Mouse (Mus musculus) ES-Bruce4 (cell line): ENCODE measurements around the gene Fcgrt. TPM values are rescaled to one million over a fixed set of nuclear protein-coding genes. Genes with fewer than 3 reads are reported as not detected.
A peak's percentile ranks its signal among the peaks of the same experiment; 100 is the strongest.

Experiments
- H3K27ac ChIP-seq: 2 replicates; pipeline ENCODE4 v1.5.1; 2012; ENCODE audit warnings: low read length, inconsistent platforms; ENCODE audit not compliant: insufficient read depth
- H3K27me3 ChIP-seq: 2 replicates; pipeline ENCODE4 v1.6.1; 2012; ENCODE audit warnings: mild to moderate bottlenecking, low read length, inconsistent platforms; ENCODE audit not compliant: control insufficient read depth, poor library complexity, insufficient read depth, severe bottlenecking
- H3K36me3 ChIP-seq: 2 replicates; pipeline ENCODE4 v1.6.1; 2012; ENCODE audit warnings: inconsistent platforms, mild to moderate bottlenecking, low read length, moderate library complexity; ENCODE audit not compliant: control insufficient read depth, poor library complexity, insufficient read depth, severe bottlenecking
- H3K4me1 ChIP-seq: one replicate; pipeline ENCODE4 v1.8.1; 2011; ENCODE audit warnings: low read length; ENCODE audit not compliant: control insufficient read depth, insufficient read depth
- H3K4me3 ChIP-seq: 2 replicates; pipeline ENCODE4 v1.5.1; 2011; ENCODE audit warnings: low read depth, mild to moderate bottlenecking, low read length
- H3K9ac ChIP-seq: 2 replicates; pipeline ENCODE4 v1.6.1; 2012; ENCODE audit warnings: low read depth, mild to moderate bottlenecking, inconsistent platforms; ENCODE audit not compliant: poor library complexity, severe bottlenecking
- H3K9me3 ChIP-seq: replicated peaks from 2 replicates; pipeline ENCODE4 v1.6.1; 2012; ENCODE audit warnings: mild to moderate bottlenecking, low read length, inconsistent platforms; ENCODE audit not compliant: control insufficient read depth, poor library complexity, insufficient read depth, severe bottlenecking
- CTCF ChIP-seq: IDR thresholded peaks from one replicate; pipeline ENCODE4 v1.8.1; 2011; ENCODE audit warnings: low read depth, low read length
- EP300 ChIP-seq: IDR thresholded peaks from 2 replicates; pipeline ENCODE4 v1.6.1; 2011; ENCODE audit warnings: low read depth, low read length; ENCODE audit not compliant: insufficient read depth
- POLR2A ChIP-seq: IDR thresholded peaks from one replicate; pipeline ENCODE4 v1.8.1; 2011; ENCODE audit warnings: low read length; ENCODE audit not compliant: insufficient read depth
- polyA plus RNA-seq: library from polyadenylated mRNA; stranded (reverse); fragments of >200 nt; gene quantifications from 2 replicates; pipeline ENCODE4 v1.2.4, GENCODE M21; 2011; ENCODE audit warnings: low read depth; ENCODE audit not compliant: missing spikeins, insufficient read depth, insufficient read length

Fcgrt gene
- polyA plus RNA-seq, 1 experiment, result 2.0 TPM

- no peak overlapping the region for H3K4me3 ChIP-seq
- H3K27me3 ChIP-seq, result no peaks in the 10 kb centered on the region
- H3K36me3 ChIP-seq, result no peaks in the 10 kb centered on the region
- no peaks in the 10 kb centered on the region for H3K9me3 ChIP-seq
- no peaks in the 10 kb centered on the region for H3K4me1 ChIP-seq
- H3K9ac ChIP-seq, result no peak overlapping the region
- no peak for TF ChIP-seq CTCF
- no peak for TF ChIP-seq EP300
- TF ChIP-seq POLR2A, result no peak
- no peak overlapping the region for H3K27ac ChIP-seq
Measured at GRCm38 (mm10) chr7:45056329-45056971, 47.2 kb downstream of the Fcgrt start.

- no peaks in the 10 kb centered on the region for H3K9me3 ChIP-seq
- no peaks in the 10 kb centered on the region for H3K27me3 ChIP-seq
- H3K36me3 ChIP-seq, result peaks cover 11% of the 10 kb centered on the region; the same call in 1 of the 2 replicates
- TF ChIP-seq POLR2A (peak; percentile 92), CTCF (no peak), EP300 (peak; percentile 25; the same call in 1 of the 2 replicates)
- peak overlapping the region; percentile 70 for H3K4me3 ChIP-seq
- H3K27ac ChIP-seq, result peak overlapping the region; percentile 38
- H3K9ac ChIP-seq, result peak overlapping the region; percentile 96
- H3K4me1 ChIP-seq, result peaks cover 5% of the 10 kb centered on the region
Measured at GRCm38 (mm10) chr7:45053931-45054510, 49.6 kb downstream of the Fcgrt start.

- peak overlapping the region; percentile 96 for H3K9ac ChIP-seq
- no peaks in the 10 kb centered on the region for H3K9me3 ChIP-seq
- peak; percentile 7 for TF ChIP-seq POLR2A
- TF ChIP-seq EP300, result no peak
- TF ChIP-seq CTCF, result no peak
- H3K4me1 ChIP-seq, result peaks cover 5% of the 10 kb centered on the region
- peak overlapping the region; percentile 74 for H3K4me3 ChIP-seq
- H3K27ac ChIP-seq, result peak overlapping the region; percentile 58
- H3K27me3 ChIP-seq, result no peaks in the 10 kb centered on the region
- H3K36me3 ChIP-seq, result peaks cover 11% of the 10 kb centered on the region; the same call in 1 of the 2 replicates
Measured at GRCm38 (mm10) chr7:45053117-45053930, 50.3 kb downstream of the Fcgrt start.

- peak within 1 kb of the TSS; percentile 96 for H3K9ac ChIP-seq
- no peak for TF ChIP-seq POLR2A
- TF ChIP-seq EP300, result no peak
- TF ChIP-seq CTCF, result no peak
- peak within 1 kb of the TSS; percentile 91 for H3K27ac ChIP-seq
- peaks cover 14% of the 10 kb centered on the region; the same call in 1 of the 2 replicates for H3K36me3 ChIP-seq
- peaks cover 5% of the 10 kb centered on the region for H3K4me1 ChIP-seq
- H3K27me3 ChIP-seq, result no peaks in the 10 kb centered on the region
- H3K9me3 ChIP-seq, result no peaks in the 10 kb centered on the region
- peak within 1 kb of the TSS; percentile 74 for H3K4me3 ChIP-seq
Measured at GRCm38 (mm10) chr7:45052862-45053116, 50.9 kb downstream of the Fcgrt start, which contains the start of gene Prr12. Gene Prr12, minus strand, starts transcription at chr7:45052881.

- Histone ChIP-seq H3K27ac (peak overlapping the region; percentile 91), H3K27me3 (no peaks in the 10 kb centered on the region), H3K4me3 (peak overlapping the region; percentile 74), H3K9ac (peak overlapping the region; percentile 96), H3K9me3 (no peaks in the 10 kb centered on the region), H3K36me3 (peaks cover 16% of the 10 kb centered on the region; the same call in 1 of the 2 replicates), H3K4me1 (peaks cover 5% of the 10 kb centered on the region)
- TF ChIP-seq CTCF (no peak), POLR2A (no peak), EP300 (no peak)
Measured at GRCm38 (mm10) chr7:45052181-45052861, 51.3 kb downstream of the Fcgrt start.
